Mouse (Mus musculus) cerebellum, adult 11 months (tissue): ENCODE results near the gene Cdc42.

ENCODE experiments used
- DNase-seq: peaks from one replicate; pipeline ENCODE4 v3.0.0; 2022

Cdc42 gene

DNA sequence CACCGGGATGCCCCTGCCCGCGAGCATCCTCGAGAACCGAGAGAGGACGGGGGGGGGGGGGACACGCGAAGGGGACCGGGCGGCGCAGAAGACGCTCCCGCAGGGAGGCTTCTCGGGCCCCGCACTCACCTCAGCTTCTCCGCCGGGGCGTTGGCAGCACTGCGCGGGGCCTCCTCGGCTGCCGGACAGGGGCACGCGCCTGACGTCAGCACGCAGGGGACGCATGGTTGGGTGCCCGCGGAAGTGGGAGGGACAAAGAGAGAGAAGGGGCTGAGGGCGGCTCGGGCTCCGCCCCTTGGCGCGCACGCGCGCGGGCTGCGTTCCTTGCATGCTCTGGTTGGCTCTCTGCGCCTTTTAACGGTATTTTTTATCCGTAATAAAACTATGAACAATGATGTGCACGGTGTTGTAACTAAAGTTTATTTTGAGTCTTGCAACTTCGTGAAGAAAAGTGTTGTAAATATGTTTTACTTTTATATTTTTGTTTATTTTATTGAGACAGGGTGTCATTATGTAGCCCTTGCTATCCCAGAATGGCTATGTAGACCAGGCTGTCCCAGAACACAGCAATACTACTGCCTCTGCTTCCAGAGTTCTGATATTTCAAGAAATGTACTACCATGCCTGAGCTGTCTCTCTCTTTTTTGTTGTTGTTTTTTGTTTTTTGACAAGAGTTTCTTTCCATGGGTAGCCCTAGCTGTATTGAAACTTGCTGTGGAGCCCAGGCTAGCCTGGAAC lies at the start of gene Cdc42:
Gene Cdc42, minus strand, starts transcription at position 204 of the 738 bp plus-strand sequence.
- DNase-seq, result peak; percentile 98

DNA sequence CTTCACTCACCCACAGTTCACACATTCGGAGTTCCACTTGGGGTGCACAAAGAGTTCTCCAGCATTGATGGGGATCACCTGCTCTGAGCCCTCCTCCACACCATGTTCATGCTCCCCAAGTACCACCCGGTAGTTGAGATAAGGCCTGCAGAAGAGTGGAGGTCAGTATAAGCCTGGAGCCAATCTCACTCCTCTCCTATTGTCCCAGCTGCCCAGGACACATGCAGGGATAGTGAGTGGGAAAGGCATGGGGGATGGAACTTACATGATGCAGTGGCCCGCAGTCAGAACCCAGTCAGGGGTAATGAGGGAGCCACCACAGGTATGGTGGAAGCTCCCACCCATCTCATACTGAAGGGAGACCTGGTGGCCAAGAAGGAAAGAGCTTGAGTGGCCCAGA lies 48.1 kb upstream of the Cdc42 start:
- DNase-seq, result no peak

DNA sequence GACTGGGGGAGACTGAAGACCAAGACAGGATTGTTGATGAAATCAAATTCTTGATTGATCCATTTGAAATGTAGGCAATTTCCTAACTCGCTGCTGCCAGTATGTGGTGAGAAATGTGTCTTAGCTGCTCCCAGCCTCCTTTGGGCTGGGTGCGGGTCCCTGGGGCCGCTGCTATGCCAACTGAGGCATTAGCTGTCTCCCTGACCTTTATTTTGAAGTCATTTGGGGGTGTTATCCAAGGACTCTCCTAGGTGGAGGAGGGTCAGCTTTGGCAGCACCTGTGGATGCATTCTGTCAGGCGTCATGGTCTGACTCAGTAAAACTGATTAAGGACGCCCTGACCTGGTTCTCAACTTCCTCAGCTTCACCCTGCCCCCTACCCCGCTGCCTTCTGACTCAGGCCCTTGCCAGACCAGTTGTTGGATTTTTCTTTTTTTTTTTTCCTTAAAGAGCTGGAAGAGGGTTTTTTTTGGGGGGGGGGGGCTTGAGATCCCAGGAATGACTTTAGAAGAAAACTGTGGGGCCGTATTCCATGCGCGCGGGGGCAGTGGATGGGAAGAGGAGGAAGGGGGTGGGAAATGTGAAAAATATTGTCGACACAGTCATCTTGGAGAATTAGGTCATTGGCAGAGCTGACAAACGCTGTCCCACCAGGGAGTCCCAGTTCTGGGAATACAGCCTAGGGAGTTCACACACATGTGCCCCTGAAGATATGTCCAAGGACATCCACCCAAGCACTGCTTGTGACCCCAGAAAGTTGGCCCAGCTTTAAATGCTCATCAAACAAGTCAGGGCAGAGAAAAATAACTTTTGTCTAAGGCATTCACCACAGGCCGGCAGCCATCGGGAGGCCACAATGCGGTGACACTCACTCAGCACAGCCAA lies 39.4 kb upstream of the Cdc42 start:
- DNase-seq, result peak; percentile 47

- DNase-seq, result no peak
These were observed 36.0 kb upstream of the Cdc42 start for GRCm38 (mm10) chr4:137393378-137394135.

DNA sequence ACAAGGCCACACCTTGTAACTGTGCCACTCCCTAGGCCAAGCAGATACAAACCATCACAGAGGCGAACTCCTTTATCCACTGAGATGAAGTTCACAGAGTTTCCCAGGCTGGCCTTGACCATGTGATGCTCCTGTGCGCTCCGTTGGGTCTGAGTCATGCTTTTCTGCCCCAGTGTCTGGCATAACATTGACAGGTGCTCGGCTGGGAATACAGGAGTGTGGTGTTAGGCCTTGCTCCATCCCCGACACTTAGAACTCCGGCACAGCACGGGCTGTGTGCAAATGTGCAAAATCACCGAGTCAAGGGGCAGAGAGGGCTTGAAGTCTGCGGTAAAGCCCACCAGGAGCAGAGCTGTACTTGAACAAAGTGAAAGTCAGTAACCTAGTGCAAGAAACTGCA lies 35.4 kb upstream of the Cdc42 start:
- DNase-seq, result no peak

DNA sequence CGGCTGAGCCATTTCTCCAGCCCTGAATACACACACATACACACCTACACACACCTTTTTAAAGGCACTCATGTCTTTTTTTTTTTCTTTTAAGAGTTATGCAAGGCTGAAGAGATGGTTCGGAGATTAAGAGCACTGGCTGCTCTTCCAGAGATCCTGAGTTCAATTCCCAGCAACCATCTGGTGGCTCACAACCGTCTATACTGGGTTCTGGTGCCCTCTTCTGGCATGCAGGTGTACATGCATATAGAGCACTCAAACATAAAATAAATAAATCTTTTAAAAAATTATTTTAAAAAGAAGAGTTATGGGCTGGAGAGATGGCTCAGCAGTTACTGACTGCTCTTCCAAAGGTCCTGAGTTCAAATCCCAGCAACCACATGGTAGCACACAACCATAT lies 33.8 kb upstream of the Cdc42 start:
- DNase-seq, result no peak

DNA sequence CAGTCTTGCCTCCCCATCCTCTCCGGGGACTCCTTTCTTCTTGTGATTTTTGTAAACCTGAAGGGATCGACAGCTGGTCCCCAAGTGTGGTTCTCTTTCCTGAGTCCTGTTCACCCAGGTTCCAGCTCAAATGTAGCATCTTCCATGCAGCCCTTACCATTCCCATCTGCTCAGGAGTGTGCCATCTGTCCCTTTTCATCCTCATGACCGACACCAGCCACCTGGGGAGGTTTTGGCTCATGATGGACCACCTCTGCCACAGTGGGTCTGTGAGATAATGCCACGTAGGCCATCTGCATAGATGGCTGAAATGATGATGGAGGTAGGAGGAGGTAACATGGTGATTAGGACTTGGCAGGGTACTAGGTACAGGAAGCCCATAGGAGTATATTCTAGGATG lies 32.7 kb upstream of the Cdc42 start:
- peak; percentile 33 for DNase-seq

DNA sequence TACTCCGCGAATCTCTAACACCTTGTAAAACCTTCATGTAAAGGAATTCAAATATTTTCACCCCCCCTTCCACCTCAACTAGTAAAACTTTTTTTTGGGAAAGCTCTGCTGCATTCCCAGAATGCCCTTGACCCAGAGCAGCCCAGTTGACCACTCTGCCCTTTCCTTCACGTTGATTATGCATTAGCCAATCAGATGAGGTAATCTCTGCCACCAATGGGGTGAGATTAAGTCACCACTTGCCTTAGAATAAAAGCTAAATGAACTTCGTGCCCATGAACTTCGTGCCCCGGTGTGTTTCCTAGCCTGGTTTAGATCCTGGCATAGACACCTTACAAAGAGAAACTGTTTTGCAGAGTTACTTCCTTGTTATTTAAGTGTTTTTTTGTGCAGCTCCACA lies 31.5 kb upstream of the Cdc42 start:
- DNase-seq, result no peak

- peak; percentile 75 for DNase-seq
These were observed 30.7 kb upstream of the Cdc42 start for GRCm38 (mm10) chr4:137388059-137388794.

DNA sequence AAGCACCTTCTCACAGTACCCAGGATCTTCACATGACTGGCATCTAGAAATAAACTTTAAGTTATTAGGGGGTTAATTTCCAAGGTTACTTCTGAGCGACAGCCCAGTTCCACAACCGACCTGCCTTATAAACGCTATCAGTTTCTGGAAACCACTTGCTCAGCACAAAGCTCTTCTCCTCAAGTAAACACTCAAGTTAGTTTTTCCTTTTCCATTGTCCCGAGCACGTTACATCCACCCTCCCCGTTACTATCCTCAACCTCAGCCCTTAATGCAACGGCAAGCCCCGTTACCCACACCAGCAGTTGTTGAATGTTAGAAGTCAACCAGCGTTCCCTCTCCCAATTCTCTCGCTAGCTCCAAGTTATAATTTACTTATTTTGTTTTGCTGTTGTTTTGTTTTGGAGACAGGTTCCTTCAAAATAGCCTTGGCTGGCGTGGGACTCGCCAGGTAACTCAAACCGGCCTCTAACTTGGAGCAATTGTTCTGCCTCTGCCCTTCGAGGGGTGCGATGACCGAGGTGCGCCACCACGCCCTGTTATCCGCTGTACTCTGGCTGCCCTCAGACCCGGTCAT lies 30.1 kb upstream of the Cdc42 start:
- no peak for DNase-seq

DNA sequence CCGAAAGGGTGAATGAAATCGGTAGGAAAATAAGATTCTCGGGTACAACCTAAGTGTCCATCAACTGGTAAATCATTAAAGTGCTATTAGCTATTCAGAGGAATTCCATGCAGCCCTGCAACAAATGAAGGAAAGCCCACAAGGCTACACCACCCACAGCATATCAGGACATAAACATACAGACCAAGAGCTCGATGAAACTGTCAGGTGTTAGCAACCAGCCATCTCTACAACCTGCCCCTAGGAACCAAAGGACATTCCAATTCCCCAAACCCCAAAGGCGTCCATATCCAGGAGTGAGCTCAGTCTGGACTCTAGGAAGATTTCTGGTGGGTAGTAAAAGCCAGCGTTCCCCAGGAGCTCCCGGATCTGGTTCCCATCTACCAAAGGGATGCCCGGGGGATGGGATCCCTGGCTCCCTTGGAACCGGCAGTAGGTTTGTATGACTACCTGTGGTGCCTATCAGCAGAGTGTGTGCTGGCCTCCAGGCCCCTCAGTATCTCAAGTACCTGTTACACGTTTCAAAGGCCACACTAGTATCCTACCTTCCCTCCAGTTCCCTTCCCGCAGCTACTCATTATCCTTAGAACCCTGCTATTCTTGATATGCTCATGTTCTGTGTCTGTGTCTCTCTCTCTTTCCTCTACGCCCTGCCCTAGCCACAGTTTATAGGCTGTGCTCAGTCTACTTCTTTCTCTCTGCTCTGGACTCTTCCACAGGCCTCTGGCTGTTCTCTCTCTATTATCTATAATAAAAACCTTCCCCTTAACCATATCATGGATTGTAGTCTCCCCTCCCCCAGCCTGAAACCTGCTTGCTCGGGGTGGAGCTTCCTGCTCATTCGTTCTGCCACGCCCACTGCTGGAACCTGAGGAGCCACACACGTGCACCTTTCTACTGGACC lies 23.4 kb upstream of the Cdc42 start:
- DNase-seq, result no peak

DNA sequence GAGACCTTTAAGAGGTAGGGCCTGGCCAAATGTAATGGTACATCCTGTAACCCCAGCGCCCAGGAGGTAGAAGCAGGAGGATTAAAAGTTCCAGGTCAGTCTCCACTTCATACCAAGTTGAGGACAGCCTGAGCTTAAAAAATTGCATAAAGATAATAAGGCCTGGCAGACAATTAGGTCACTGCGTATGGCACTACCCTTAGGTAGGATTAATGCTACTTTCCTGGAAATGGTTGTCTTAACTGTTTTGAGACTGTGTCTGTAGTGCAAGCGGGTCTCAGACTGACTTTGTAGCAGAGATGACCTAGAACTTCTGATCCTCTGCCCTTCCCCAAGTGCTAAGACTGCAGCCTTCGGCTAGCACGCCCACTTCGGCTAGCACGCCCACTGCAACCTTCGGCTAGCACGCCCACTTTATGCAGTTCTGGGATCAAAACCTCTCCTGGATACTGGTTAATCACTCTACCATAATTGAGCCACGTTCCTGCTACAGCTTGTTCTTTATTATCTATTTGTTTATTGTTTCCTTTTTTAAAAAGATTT lies 22.3 kb upstream of the Cdc42 start:
- DNase-seq, result no peak

DNA sequence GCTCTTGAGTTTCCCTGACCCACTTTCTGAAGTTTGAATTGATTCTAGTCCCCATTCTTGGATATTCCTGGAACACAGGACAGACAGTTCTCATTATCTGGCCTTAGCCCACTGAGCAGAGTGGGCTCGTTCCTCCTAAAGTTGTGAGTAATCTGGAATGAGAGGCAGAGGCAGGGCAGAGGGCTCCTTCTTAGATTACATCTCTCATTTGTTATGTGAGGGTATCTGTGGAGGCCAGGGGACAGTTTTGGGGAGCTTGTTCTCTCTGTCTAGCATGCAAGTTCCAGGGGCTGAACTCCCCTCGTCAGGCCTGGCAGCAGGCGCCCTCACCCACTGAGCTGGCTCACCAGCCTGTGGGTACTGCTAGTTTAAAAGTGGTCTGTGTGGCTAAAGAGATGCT lies 21.6 kb upstream of the Cdc42 start:
- no peak for DNase-seq

GRCm38 (mm10) chr4:137377526-137378304 lies 20.2 kb upstream of the Cdc42 start:
- no peak for DNase-seq

GRCm38 (mm10) chr4:137376778-137377177 lies 19.3 kb upstream of the Cdc42 start:
- no peak for DNase-seq

- no peak for DNase-seq
These were observed 18.1 kb upstream of the Cdc42 start for GRCm38 (mm10) chr4:137375314-137376278.

DNA sequence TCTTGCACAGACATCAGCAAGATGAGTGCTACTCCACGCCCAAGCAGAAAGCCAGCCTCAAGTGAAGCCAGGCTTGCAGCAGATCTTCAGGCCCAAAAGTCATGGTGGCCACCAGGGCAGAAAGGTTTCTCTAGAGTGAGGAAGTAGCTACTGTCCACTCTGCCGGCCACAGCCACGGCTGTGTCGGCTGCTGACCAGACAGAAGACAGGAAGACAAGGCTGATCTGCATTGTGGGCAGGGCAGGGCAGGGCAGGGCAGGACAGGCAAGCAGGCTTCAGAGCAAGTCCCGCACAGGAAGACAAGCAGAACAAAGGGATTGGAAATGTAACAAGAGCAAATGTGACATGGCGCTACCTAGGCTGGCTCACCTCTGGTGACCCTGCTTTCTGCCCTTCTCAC lies 16.2 kb upstream of the Cdc42 start:
- no peak for DNase-seq

GRCm38 (mm10) chr4:137371596-137372523 lies 14.3 kb upstream of the Cdc42 start:
- DNase-seq, result no peak
